Mouse (Mus musculus) liver, postnatal 0 days (tissue): ENCODE measurements at regions not wholly inside any gene's neighbourhood (a gene's known extent, or its start where the extent isn't known, plus 50 kb on each side); places are given as distances from the start of the nearest gene placed in this dataset.

Experiments used
- CTCF ChIP-seq: sonication (generic); IDR thresholded peaks from 2 replicates; pipeline ENCODE4 v1.5.1; 2016; ENCODE audit warnings: antibody characterized with exemption, low read depth
- EP300 ChIP-seq: IDR thresholded peaks from 2 replicates; pipeline ENCODE4 v1.6.1; 2016; ENCODE audit warnings: antibody characterized with exemption, low read depth, mild to moderate bottlenecking

DNA sequence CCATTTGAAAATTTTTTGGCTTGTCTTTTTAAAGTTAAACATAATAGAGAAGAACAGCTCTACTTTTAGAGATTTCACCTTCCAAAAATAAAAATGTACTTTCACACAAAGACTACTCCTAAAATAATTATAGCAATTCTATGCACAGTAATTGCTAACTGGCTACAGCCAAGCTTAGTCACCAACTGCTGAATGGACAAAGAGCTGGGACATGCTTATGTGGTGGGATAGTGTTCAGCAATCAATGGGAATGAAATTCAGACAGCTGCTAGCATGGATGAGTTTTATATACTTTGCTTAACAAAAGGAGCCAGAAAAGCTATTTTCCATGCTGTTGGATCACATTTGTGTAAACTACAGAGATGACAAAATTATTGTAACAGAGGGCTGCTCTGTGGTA lies 2727.5 kb downstream of the Gm37988 start:
- no peak for TF ChIP-seq CTCF
- TF ChIP-seq EP300, result no peak
